Mouse (Mus musculus) adrenal gland, postnatal 4 days (tissue): Measurements from ENCODE around the gene Eaf2. TPM values are rescaled to one million over a fixed set of nuclear protein-coding genes. Genes with fewer than 3 reads are reported as not detected.

Experiments
- DNase-seq, 2 experiments: peaks; one replicate each; pipeline ENCODE4 v3.0.0; 2021 to 2022; ENCODE audit warnings: low spot score in 2 of 2, mixed read lengths in 2 of 2
- microRNA-seq: library from miRNA; unstranded; fragments of <30 nt; microRNA quantifications from one replicate; pipeline ENCODE4 v1.2.0, GENCODE M21; 2021
- total RNA-seq, 2 experiments: library from RNA; stranded (reverse); gene quantifications; 2 replicates each; pipeline ENCODE4 v1.2.3; 2021

Eaf2 gene
- total RNA-seq, 2 experiments from 2014 or later, result 1.9 to 2.9 TPM

GRCm38 (mm10) chr16:36771244-36771643 lies 103.6 kb downstream of the Eaf2 start:
- no peak for DNase-seq

- no peak for DNase-seq
These were observed 104.0 kb downstream of the Eaf2 start for GRCm38 (mm10) chr16:36770830-36771229.

GRCm38 (mm10) chr16:36770191-36770771 lies 104.5 kb downstream of the Eaf2 start:
- no peak for DNase-seq

GRCm38 (mm10) chr16:36751979-36752378 lies 122.8 kb downstream of the Eaf2 start:
- DNase-seq, result no peak

- DNase-seq, result no peak
These were observed 127.0 kb downstream of the Eaf2 start for GRCm38 (mm10) chr16:36747767-36748166.

- no peak for DNase-seq
These were observed 127.7 kb downstream of the Eaf2 start for GRCm38 (mm10) chr16:36747068-36747467.

GRCm38 (mm10) chr16:36743580-36743979 lies 131.2 kb downstream of the Eaf2 start:
- DNase-seq, result no peak

Small RNA genes lying within 50 kb of the gene (microRNA-seq; reads per million reads assigned to microRNA genes)
- gene Gm22617, result not detected

Other genes starting within 250 kb of the Eaf2 start
- 1 to 10 TPM; 1.8 to 2.3 TPM for gene Cd86, start 208.9 kb downstream of the Eaf2 start, total RNA-seq
- gene Ildr1, start 181.0 kb downstream of the Eaf2 start, total RNA-seq, result 1 to 10 TPM in 1 of 2 experiments, under 1 TPM in 1; 0.14 to 3.0 TPM
- 10 to 100 TPM in 1 of 2 experiments, 1 to 10 TPM in 1; 7.7 to 10.1 TPM for gene Slc15a2, start 90.0 kb downstream of the Eaf2 start, total RNA-seq
- 10 to 100 TPM; 25.9 to 30.6 TPM for gene Iqcb1, start 46.6 kb downstream of the Eaf2 start, total RNA-seq
- gene Golgb1, start 137 bp upstream of the Eaf2 start, total RNA-seq, result 10 to 100 TPM; 70.1 to 75.1 TPM
- 10 to 100 TPM; 13.6 to 15.3 TPM for gene Hcls1, start 60.0 kb upstream of the Eaf2 start, total RNA-seq
- 1 to 10 TPM; 1.4 to 1.9 TPM for gene Fbxo40, start 115.5 kb upstream of the Eaf2 start, total RNA-seq
- 1 to 10 TPM; 4.3 to 6.0 TPM for gene Polq, start 136.8 kb upstream of the Eaf2 start, total RNA-seq